Mouse (Mus musculus) CD4-positive helper T cell, adult 2 months (primary cell): ENCODE data around the gene Ascl2.
A peak's percentile ranks its signal among the peaks of the same experiment; 100 is the strongest.

Experiments
- DNase-seq: peaks from one replicate; pipeline ENCODE4 v3.0.0-alpha.2; 2012; ENCODE audit warnings: low read depth, missing footprints, low spot score

The Ascl2 gene

DNA sequence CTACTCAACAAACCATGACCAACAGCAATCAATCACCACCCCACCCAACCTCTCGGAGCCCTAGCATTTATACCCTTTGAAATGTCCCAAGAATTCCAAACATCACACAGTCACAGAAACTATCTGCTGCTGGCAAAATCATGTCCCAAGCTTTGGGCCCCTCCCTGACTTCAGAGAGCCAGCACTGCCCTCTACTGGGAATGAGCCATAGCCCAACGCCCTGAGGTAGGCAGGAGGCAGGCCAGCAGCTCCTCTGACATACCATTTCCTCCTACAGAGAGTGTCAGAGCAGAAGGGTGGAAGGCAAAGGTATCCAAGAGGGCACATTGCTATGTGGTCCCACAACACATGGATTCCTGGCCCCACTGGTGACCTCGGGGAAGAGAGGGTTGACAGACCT, 33.6 kb upstream of the Ascl2 start:
- DNase-seq: peak; percentile 39

DNA sequence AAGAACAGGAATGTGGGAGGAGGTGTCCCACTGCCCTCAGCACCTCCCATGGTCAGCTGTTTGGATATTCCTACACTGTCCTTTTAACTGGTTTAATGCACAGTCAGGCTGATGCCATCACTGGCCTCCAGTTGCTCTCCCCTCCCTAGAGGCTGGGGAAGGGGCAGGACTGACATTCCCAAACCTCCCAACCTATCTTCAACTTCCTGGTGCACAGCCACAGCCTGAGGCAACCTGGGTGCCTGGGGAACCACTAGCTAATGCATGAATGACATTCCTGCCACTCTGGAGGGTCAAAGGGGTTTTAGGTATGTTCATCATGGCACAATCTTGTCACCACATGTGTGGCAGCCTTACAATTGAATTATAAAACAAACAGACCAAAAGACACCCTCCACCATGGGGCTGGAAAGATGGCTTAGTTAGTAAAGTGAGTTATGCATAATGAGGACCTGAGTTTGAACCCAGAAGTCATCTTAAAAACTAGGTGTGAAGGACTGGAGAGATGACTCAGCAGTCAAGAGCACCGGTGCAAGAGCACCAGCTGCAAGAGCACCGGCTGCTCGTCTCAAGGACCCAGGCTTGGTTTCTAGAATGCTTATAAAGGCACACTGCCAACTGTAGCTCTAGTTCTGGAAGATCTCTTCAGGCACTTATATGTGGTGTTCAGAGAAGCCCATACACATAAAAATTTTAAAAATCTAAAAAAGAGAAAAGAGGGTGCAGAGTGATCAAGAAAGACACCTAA, 28.5 kb upstream of the Ascl2 start:
- no peak for DNase-seq

DNA sequence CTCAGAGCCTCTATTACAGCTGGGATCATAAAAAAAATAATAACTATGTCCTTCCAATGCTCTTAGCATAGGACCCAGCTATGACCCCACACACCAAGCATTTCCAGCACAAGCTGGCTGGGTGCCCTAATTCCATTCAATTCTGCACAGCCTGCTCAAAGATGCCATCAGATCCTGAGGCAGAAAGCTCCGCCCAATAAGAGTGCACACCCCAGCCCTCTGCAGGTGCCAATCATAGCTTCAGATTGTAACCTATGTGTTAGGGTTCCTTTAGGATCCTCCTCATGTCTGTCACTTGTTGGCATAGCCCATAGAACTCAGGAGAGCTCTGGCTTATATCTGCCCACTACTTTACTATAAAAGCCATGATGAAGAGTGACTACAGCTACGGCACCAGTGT, 27.9 kb upstream of the Ascl2 start:
- no peak for DNase-seq

DNA sequence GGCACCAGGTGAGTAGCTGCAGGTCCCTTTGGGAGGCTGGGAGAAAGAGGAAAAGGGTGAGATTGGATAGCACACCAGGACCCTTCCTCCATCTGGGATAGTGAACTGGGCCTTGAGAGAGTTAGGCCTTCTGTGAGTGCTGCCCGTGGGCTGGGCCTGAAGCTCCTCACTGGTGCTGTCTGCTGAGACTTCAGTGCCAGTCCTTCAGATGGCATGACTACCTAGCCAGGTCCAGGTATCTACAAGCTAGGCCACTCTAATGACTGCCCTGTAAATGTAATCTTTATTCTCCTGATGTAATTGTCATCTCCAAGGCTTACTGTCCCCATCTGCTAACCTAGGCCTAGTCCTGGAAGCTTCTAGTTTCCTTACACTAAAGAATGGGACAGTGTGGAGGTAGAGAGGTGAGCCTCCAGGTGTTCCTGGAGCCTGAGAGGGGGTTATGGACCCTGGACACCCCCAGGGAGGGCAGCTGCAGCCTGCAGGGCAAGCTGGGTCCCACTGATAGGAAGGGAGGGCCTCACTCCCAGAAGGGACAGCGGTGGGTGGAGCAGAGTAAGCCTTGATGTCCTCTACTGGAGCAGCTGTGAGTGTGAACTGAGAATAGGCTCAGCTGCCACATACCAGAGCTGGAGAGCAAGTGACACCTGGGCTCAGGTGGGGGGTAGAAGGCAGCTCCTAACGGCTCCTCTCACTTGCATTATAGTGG, 26.7 kb upstream of the Ascl2 start:
- no peak for DNase-seq

DNA sequence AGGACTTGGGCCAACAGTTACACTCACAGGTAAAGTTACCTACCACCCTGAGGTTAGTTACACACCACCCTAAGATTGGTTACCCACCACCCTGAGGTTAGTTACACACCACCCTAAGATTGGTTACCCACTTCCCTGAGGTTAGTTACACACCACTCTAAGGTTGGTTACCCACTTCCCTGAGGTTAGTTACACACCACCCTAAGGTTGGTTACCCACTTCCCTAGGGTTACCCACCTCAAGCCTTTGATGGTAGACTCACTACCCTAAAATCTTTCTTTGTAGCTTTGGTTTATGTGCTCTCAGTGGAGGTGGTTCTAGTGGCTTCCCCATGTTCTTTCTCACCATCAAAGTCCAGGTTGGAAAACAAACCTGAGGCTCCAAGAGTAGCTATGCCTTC, 25.9 kb upstream of the Ascl2 start:
- DNase-seq: peak; percentile 71

DNA sequence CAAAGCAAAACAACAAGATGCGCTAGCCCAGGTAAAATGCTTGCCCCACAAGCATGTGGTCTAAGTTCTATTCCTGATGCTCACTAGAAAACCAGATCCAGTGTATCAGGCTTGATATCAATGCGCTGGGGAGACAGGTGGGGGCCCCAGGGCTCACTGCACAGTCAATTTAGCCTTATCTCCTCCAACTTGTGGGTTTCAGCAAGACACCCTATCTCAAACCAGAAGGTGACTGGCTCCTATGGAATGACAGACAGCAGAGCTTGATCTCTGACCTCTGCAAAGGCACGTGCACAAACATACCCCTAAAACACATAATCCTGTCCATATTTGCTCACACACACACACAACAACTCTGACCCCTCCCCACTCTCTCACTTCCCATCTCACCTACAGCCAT, 18.7 kb upstream of the Ascl2 start:
- DNase-seq: no peak

DNA sequence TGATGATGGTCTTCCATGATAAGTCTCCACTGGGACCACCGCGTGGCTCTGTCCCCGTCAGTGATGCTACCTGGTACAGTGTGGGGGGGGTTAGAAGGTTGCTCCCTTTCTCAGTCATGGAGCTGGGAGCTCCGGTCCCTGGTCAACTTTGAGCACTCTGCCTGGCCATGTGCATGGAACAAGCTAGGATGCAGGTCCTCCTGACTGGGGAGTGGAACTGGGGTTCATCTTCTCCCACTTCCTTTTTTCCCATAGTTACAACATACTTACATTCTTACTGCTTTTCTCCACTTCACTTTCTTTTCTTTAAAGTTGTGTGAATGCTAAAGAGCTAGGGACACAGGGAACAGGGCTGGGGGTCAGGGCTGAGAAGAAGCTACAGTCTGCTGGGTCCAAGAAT, 16.1 kb upstream of the Ascl2 start:
- DNase-seq: no peak

DNA sequence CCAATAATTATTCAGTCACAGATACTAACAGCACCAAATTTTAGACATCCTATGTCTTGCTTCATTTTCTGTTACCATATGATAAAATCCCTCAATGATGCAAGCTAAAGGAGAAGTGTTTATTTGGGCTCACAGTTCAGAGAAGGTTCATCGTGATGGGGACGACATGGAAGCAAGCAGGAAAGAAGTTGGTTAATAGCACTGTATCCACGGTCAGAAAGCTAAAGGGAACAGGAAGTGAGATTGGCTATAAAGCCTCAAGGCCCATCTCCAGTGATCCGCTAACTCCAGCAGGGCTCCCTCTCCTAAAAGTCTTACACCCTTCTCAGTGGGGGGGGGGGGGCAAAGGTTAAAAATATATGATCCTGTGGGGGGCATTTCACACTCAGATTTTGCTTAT, 12.8 kb upstream of the Ascl2 start:
- DNase-seq: no peak

DNA sequence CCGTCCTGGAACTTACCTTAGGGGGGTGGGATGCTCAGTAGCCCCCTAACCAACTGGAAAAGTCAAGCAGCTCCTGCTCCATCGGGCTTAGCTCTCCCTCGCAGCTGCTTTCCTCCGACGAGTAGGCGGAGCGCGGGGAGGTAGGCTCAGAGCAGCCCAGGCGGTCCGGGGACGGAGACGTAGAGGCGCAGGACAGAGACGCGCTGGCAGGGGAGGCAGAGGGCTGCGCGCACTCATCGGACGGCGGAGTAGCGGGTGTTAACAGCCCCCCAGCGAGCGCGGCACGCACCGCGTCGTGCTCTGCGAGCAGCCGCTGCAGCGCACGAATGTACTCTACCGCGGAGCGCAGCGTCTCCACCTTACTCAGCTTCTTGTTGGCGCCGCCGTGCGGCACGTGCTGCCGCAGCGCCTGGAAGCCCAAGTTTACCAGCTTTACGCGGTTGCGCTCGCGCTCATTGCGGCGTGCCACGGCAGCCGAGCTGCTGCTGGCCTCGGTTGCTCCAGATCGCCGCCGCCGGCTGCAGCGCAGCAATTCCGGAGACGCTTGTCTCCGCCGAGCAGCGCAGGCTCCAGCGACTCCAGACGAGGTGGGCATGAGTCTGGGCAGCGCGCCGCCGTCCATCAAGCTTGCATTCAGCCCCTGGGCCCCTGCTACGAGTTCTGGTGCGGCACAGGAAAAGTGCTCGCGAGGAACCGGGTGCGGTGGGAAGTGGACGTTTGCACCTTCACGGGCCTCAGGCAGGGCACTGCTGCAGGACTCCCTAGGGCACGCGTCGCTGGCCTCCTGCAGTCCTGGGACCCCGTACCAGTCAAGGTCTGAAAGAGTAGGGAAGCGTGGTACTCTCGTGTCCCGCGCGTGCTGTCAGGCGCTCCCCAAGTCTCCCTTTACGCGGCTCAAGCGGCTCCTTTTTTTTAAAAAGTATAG, 918 bp downstream of the Ascl2 start:
- DNase-seq: peak; percentile 59

DNA sequence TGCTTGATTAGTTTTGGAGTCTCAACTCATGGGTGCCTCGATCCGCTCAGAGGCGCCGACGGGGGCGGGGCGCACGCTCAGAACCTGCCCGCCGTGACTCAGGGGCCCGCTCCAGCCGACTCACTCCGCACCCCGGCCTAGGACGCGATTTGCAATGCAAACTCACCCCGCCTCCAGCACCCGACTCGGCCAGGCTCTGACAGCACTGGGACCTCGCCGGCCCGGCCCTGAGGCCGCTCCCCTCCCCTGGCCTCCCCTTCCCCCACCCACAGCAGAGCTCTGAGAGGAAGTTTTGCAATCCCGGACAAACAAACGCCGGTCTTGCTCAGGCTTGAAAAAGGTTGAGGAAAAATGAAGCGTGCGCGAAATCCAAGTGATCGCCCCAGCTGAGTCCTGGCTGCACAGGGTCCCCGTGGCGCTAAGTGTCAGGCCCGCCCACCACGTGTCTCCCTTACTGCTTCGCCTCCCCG, 1.6 kb downstream of the Ascl2 start:
- DNase-seq: peak; percentile 37

DNA sequence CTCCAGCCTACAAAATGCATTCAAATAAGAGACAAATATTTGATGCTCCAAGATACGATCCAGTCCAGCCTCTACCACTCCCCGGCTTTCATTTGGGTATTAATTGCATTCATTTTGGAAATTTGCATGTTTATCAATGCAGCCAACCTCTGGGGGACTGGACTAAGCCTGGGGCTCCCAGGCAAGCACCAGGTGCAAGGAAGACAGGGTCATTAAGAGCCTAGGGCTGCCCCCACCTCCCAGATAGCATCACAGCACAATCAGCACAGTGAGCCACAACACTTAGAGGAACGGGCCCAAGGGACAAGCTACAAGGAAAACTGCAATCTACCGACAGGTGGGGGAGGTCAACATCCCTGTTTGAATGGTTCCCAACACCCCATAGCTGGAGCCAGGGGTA, 9.3 kb downstream of the Ascl2 start:
- DNase-seq: no peak

DNA sequence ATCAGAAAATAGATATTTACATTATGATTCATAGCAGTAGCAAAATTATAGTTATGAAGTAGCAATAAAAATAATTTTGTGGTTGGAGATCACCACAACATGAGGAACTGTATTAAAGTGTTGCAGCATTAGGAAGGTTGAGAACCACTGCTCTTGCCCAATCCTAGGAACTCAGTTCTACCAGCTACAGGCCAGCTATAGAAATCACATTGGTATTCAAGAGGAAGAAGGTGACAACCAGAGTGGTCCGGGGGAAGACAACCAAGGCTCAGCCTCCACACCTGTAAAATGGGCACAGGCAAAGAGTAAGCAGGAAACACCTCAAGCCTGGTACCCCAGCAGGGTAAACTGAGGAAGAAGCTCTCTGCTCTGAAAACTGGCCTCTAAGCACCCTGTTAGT, 10.2 kb downstream of the Ascl2 start:
- no peak for DNase-seq

DNA sequence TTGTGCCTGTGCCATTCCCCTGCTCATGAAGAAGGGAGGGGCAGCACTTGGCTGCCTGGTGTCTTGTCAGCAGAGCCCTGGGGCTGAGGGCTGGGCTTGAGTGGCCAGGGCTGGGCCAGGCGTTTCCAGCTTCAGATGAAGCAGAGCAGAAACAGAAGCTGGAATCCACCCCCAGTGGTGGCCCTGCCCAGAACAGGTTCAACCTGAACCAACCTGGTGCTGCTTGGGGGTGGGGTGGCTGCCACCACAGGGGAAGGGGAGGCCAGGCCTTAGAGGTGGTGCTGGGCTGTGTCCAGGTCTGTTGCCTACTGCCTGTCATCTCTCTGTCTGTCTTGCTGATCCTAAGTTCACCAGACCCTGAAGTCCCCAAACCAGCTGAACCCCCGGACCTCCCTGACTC, 13.0 kb downstream of the Ascl2 start:
- DNase-seq: no peak

DNA sequence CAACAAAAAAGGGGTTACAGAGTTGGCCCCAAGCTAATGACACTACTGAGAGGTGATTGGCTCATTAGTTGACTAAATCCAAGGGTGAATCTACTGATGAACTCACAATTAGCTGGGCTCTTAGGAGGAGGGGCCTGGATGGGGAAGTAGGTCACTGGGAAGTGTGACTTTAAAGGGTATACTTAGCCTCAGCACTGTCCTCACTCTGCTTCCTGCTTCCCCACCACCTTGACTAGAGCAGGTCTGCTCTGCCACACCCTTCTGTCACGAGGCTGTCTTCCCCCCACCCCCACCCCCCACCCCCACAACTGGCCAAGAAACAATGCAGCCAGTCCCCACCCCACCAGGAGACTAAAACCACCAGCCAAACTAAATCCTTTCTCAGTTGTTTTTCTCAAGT, 19.5 kb downstream of the Ascl2 start:
- DNase-seq: no peak

DNA sequence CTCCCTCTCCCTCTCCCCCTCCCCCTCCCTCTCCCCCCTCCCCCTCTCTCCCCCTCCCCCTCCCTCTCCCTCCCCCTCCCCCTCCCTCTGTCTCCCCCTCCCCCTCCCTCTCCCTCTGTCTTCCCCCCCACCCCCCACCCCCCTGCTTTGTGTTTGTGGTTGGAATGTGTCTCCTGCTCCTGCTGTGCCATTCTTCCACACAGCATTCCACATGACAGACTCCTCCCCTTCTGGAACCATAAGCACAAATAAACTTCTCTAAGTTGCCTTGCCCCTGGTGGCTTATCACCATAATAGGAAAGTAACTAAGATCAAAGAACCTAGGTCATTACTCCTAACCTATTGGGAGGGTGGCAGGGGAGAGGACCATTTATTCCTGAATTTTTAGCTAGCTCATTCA, 31.4 kb downstream of the Ascl2 start:
- DNase-seq: no peak

DNA sequence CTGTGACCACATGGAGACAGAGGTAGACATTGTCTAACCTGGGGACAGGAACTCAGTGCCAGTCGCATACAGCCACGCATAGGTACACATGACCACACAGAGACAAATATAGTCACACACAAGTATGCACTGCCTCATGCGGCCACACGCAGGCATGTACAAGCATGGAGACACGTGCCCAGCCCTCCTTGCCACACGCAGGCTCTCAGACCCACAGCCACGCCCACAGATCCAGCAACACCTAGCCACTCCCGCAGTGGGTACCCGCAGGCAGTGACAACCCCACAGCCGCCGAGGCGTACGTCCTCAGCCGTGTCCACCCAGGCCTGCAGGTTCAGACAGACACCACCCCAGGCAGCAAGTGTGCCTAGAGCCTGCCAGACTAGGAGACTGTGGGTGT, 33.4 kb downstream of the Ascl2 start:
- DNase-seq: no peak

DNA sequence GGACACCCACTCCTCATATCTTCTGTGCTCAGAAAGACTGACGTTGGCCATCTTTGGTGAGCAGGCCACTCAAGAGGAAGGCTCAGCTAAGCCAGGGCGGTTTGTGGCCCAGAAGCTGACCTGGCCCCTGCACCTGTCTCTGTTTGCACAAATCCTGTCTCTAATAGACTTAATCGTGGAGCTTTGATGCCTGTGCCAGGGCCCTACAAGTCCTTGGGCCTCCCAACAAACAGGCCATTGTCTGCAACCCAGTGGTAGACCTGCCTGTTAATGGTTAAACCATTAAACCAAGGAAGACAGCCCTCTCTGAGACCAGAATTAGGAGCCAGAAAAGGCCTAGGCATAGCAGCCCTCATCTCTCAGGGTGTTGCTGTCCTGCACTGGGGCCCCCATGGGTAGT, 36.6 kb downstream of the Ascl2 start:
- no peak for DNase-seq

DNA sequence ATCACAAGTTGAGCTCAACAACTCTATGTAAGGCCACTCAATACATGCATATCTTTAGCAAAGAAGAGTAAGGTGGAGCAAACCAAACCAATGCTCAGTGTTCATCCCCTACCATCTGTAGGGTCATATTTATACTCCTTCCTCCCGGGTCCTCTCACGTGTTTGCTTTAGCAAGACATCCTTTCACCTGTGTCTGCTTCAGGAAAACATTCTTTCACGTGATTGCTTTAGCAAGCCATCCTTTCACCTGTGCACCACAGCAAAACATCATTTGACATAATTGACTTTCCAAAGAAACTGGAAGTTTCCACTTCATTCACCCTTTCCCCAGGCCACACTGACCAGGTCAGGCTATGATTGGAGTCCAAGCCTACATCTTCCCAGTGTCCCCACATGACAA, 38.0 kb downstream of the Ascl2 start, which contains the start of gene Th:
Th (minus strand) TSS at position 101 of the 400 bp plus-strand sequence.
- no peak for DNase-seq

DNA sequence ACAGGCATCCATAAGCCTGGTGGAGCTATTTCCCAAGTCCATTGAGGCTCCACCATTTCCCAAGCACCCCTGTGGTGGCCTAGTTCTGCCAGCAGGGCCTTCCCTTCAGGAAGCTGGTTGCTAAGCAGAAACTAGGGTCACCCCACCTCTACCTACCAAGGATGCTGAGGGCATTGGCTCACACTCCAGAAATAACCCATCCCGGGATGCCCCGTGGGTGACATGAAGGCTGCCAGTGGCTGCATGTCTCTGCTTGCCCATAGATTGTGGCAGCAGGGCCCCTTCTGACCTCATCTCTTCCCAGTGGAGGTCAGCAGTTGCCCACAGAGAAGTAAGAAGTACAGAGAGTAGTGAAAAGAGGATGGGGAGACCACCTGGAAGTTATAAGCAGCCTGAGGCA, 39.5 kb downstream of the Ascl2 start:
- DNase-seq: no peak

DNA sequence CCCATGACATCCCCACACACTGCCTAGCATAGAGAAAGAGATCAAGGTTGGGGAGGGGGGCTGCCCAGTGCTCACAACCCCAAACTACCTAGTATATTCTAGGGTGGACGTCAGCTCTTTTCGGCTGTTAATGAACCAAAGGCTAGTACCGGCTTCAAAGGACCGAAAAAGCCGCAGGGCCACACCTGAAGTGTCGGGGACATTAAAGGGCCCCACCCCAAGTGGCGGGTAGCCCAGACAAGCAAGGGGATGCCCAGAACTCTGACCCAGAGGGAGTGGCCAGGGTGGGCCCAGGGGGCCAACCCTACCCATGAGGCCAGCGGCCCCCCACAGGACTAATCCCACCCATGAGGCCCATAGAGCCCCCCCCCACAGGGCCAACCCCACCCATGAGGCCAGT, 41.8 kb downstream of the Ascl2 start:
- DNase-seq: no peak

DNA sequence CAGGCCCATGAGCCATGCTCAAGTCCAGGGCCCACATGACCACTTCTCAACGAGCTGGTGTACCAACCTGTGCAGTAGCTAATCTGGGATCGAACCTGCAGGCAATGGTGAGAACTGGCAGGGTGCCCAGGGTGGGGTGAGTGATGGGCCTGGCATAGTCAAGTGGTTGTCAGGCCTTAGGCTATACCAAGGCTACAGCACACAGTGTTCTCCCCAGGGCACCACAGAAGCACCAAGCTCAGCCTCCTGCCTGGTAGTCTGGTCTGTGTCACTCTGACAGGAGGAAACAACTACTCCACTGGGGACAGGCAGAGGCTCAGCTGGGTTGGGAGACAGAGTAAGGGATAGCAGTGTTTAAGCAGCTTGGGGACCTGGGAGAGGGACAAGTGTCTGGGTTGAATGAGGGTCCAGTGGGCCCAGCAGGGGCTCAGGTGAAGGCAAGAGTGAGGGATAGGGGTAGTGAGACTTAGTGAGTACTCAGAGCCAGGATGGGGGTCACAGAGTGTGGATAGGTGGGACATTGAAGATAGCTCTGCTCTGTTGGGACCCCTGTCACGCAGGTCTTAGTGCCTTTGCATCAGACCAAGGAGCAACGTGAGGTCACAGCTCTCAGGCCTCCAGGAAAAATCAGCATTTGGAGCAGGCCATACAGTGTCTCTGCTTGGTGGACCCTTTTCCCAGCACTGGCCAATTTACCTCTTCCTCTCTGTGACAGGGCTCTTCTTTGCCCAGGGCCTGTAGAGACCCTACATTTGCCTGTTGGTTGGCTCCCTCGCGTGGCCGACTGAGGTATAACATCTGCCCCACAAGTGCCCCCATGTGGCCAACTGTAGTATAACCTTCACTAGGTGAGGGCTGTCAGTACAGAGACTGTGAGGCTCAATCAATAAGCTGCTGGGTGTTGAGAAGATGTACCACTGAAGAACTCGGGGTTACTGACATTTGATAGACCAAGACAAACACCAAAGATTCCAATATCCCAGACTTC, 50.1 kb downstream of the Ascl2 start:
- peak; percentile 69 for DNase-seq
